Mouse (Mus musculus) heart, embryonic 12.5 days (tissue): ENCODE measurements around the gene Fxyd3. TPM values are rescaled to one million over a fixed set of nuclear protein-coding genes. Genes with fewer than 3 reads are reported as not detected.
A peak's percentile ranks its signal among the peaks of the same experiment; 100 is the strongest.

Experiments
- ATAC-seq: fragments of 200-750 bp; cut with Nextera tagmentation; 2 replicates; pipeline ENCODE4 v1.8.0; 2017; ENCODE audit warnings: moderate TSS enrichment, moderate library complexity; ENCODE audit not compliant: insufficient number of reproducible peaks, low FRiP score
- H3K27ac ChIP-seq: fragments of 300-500 bp; sonication (generic); 2 replicates; pipeline ENCODE4 v1.5.1; 2016; ENCODE audit warnings: mild to moderate bottlenecking, moderate library complexity; ENCODE audit not compliant: poor library complexity, severe bottlenecking
- H3K27me3 ChIP-seq: fragments of 300-500 bp; sonication (generic); replicated peaks from 2 replicates; pipeline ENCODE4 v1.6.1; 2016; ENCODE audit warnings: mild to moderate bottlenecking, moderate library complexity
- H3K36me3 ChIP-seq: fragments of 300-500 bp; sonication (generic); 2 replicates; pipeline ENCODE4 v1.6.1; 2016; ENCODE audit warnings: mild to moderate bottlenecking, moderate library complexity
- H3K4me1 ChIP-seq: fragments of 300-500 bp; sonication (generic); replicated peaks from 2 replicates; pipeline ENCODE4 v1.6.1; 2016; ENCODE audit warnings: mild to moderate bottlenecking
- H3K4me2 ChIP-seq: fragments of 300-500 bp; sonication (generic); 2 replicates; pipeline ENCODE4 v1.6.1; 2016; ENCODE audit warnings: mild to moderate bottlenecking, moderate library complexity
- H3K4me3 ChIP-seq: fragments of 300-500 bp; sonication (generic); 2 replicates; pipeline ENCODE4 v1.5.1; 2016; ENCODE audit warnings: mild to moderate bottlenecking
- H3K9ac ChIP-seq: fragments of 300-500 bp; sonication (generic); 2 replicates; pipeline ENCODE4 v1.6.1; 2016; ENCODE audit warnings: mild to moderate bottlenecking, moderate library complexity
- H3K9me3 ChIP-seq: fragments of 300-500 bp; sonication (generic); replicated peaks from 2 replicates; pipeline ENCODE4 v1.6.1; 2016; ENCODE audit warnings: mild to moderate bottlenecking, moderate library complexity
- WGBS: fragments of 180-500 bp; shearing (Covaris S2); methylation state at CpG from one replicate; pipeline ENCODE4 v1.1.7; 2016; 5-methylcytosine and 5-hydroxymethylcytosine counted together
- polyA plus RNA-seq: library from polyadenylated mRNA; unstranded; fragments of >200 nt; fragmentation: Nextera tagmentation; extraction: Ambion mirVana; gene quantifications from 2 replicates; pipeline ENCODE4 v1.2.1, GENCODE M21; 2016

Gene Fxyd3
- polyA plus RNA-seq, 1 experiment from 2014 or later, result 0.15 TPM

DNA sequence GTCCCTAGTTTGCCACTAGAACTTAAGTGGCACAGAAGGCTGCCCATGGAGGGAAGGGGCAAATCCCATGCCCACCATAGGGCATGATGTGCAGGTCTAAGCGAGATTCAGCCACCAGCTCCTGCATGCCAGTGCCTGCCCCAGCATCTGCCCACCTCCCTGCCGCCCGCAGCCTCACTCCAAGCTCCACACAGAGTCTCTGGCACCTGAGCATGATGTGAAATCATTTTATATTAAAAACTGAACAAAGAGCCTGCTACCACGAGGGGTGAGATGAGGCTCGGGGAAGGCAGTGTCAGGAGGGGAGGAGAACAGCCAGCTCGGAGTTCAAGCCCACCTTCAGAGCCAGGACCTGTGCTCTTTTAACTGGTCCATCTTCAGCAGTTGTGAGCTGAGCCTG, 6.2 kb downstream of the Fxyd3 start:
- no peaks in the 10 kb centered on the region for H3K9me3 ChIP-seq
- ATAC-seq, result no peak
- 71% methylated on average over 6 of the region's 6 CpGs for WGBS
- H3K9ac ChIP-seq, result 0 out of 2 replicates have a peak overlapping the region, but pooled peaks have one; percentile 6
- no peak overlapping the region for H3K4me2 ChIP-seq
- 0 out of 2 replicates have a peak, but pooled peaks cover 7% of the 10 kb centered on the region for H3K27me3 ChIP-seq
- H3K36me3 ChIP-seq, result no peaks in the 10 kb centered on the region
- peaks cover 11% of the 10 kb centered on the region for H3K4me1 ChIP-seq
- no peak overlapping the region for H3K4me3 ChIP-seq
- no peak overlapping the region for H3K27ac ChIP-seq

DNA sequence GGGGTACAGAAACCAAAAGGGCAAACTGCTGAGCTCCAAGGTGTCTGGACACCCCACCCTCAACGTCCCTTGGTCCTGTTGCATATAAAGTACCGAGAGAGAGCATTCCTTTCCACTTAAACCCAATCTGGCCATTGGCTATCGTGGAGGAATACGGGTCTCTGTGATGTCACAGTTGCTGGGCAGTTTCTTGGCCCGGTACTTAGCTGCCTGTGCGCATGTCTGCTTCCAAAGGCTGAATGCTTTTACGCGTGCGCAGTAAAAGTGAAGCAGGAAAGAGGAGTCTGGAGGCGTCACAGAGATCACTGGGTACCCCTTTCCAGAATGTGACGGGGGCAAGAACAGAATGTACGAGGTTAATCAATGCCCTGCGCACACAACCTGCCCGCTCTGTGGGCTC, 7.0 kb downstream of the Fxyd3 start:
- Histone ChIP-seq H3K4me1 (peaks cover 11% of the 10 kb centered on the region), H3K9ac (no peak overlapping the region), H3K4me3 (no peak overlapping the region), H3K36me3 (no peaks in the 10 kb centered on the region), H3K27me3 (0 out of 2 replicates have a peak, but pooled peaks cover 7% of the 10 kb centered on the region), H3K27ac (no peak overlapping the region), H3K9me3 (no peaks in the 10 kb centered on the region), H3K4me2 (no peak overlapping the region)
- WGBS, result 86% methylated on average over 14 of the region's 14 CpGs
- no peak for ATAC-seq

DNA sequence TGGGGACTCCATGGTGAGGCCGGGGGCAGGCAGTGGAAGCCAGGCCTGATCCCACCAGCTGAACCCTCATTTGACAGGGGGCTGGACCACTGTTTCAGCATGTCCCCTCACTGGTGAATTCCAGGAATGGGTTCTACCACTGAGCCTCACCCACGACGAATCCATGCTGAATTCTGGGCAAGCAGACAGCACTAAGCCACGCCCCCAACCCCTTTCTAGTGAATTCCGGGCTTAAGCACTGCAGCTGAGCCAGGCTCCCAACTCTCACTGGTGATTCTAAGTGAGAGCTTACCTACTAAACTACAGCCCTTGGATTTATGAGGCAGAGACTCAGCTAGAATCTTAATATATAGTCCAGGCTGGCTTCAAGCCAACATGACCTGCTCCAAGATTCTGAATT, 8.7 kb downstream of the Fxyd3 start:
- ATAC-seq, result no peak
- no peaks in the 10 kb centered on the region for H3K36me3 ChIP-seq
- WGBS, result 41% methylated on average over 5 of the region's 5 CpGs
- H3K4me2 ChIP-seq, result no peak overlapping the region
- no peak overlapping the region for H3K4me3 ChIP-seq
- no peaks in the 10 kb centered on the region for H3K9me3 ChIP-seq
- no peak overlapping the region for H3K27ac ChIP-seq
- H3K9ac ChIP-seq, result no peak overlapping the region
- H3K4me1 ChIP-seq, result peaks cover 11% of the 10 kb centered on the region
- H3K27me3 ChIP-seq, result 0 out of 2 replicates have a peak, but pooled peaks cover 7% of the 10 kb centered on the region

DNA sequence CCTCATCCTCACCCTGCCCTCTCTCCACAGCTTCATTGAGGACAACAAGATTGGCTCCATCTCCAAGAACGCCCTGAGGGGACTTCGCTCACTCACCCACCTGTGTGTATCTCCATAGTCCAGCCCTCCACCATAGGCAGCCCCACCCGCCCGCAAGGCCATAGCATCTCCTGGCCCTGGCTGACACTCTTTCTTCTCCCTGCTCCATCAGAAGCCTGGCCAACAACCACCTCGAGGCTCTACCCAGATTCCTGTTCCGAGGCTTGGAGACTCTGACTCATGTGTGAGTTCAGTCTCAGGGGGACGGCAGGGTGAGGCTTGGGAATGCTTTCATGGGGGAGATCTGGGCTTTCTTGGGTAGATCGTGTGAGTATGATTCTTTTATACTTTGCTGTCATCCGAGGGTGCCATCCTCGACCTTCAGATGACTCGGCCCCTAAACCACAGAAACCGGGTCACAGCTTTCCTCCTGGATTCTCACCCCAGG, 13.4 kb downstream of the Fxyd3 start:
- Histone ChIP-seq H3K9me3 (no peaks in the 10 kb centered on the region), H3K4me2 (no peak overlapping the region), H3K4me1 (peaks cover 10% of the 10 kb centered on the region; the same call in 1 of the 2 replicates), H3K4me3 (no peak overlapping the region), H3K27ac (no peak overlapping the region), H3K9ac (no peak overlapping the region), H3K27me3 (0 out of 2 replicates have a peak, but pooled peaks cover 7% of the 10 kb centered on the region), H3K36me3 (no peaks in the 10 kb centered on the region)
- 77% methylated on average over 12 of the region's 12 CpGs for WGBS
- ATAC-seq, result no peak

GRCm38 (mm10) chr7:31060621-31061010, 15.9 kb downstream of the Fxyd3 start:
- Histone ChIP-seq H3K4me1 (peaks cover 9% of the 10 kb centered on the region), H3K9me3 (no peaks in the 10 kb centered on the region), H3K4me2 (no peak overlapping the region), H3K27me3 (no peaks in the 10 kb centered on the region), H3K36me3 (no peaks in the 10 kb centered on the region), H3K9ac (no peak overlapping the region), H3K4me3 (no peak overlapping the region), H3K27ac (no peak overlapping the region)
- ATAC-seq, result no peak
- 84% methylated on average over 7 of the region's 7 CpGs for WGBS

DNA sequence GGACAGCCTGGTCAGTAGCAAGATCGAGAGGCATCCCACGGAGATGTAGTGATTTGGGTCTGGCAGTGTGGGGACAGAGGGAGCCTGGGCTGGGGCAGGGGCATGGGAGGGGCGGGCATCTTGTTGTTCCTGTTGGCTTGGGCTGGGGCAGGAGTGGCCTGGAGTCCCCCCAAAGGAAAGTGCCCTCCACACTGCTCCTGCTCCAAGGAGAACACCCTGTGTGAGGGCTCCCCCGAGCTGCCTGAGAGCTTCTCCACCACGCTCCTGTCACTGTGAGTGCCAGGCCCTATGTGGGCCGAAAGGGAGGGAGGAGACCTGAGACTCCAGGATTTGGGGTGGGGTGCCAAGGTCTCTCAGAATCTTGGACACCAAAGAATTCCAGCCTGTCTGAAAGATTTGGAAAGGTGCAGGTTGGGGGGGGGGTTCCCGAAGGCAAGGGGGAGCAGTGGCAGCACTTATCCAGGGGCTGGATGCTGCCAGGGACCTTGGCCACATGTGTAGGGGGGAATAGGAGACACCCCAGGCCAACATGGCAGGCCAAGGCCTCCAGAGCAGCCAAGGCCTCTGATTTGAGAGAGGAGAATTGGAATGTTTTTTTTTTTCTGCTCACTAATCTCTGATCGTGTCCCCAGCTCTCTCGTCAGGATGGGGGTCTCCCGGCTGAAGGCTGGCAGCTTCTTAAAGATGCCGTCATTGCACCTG, 16.4 kb downstream of the Fxyd3 start:
- no peaks in the 10 kb centered on the region for H3K9me3 ChIP-seq
- 69% methylated on average over 11 of the region's 11 CpGs for WGBS
- no peak overlapping the region for H3K4me2 ChIP-seq
- H3K4me3 ChIP-seq, result no peak overlapping the region
- no peak overlapping the region for H3K27ac ChIP-seq
- H3K27me3 ChIP-seq, result no peaks in the 10 kb centered on the region
- H3K36me3 ChIP-seq, result no peaks in the 10 kb centered on the region
- H3K9ac ChIP-seq, result no peak overlapping the region
- peaks cover 15% of the 10 kb centered on the region for H3K4me1 ChIP-seq
- no peak for ATAC-seq

- ATAC-seq, result no peak
- H3K36me3 ChIP-seq, result no peaks in the 10 kb centered on the region
These were observed 17.4 kb downstream of the Fxyd3 start, which contains the start of gene Lgi4 for GRCm38 (mm10) chr7:31059108-31059507. Gene Lgi4 (plus strand): TSS chr7:31059342.

DNA sequence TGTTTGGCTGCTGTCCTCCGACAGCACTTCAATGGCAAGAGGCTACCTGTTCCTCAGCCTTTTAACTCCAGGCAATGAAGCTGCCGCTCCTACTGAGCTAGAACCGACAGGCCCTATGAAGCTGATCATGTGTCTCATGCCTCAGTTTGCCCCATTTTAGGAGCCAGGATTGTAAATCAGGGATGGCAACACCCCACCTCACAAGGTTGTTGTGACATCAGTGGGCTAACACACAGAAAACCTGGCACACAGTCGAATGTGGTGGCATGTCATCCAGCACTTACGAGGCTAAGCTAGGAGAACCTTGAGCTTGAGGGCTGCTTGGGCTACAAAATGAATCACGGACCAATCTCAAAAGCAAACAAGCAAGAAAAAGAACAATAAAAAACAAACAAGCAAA, 18.3 kb downstream of the Fxyd3 start:
- Histone ChIP-seq H3K4me1 (peaks cover 33% of the 10 kb centered on the region), H3K4me3 (no peak overlapping the region), H3K27me3 (no peaks in the 10 kb centered on the region; the same call in 1 of the 2 replicates), H3K4me2 (no peak overlapping the region), H3K9me3 (no peaks in the 10 kb centered on the region), H3K9ac (no peak overlapping the region), H3K36me3 (no peaks in the 10 kb centered on the region), H3K27ac (no peak overlapping the region)
- WGBS, result 83% methylated on average over 6 of the region's 6 CpGs
- no peak for ATAC-seq

More at GRCm38 (mm10) chr7:31059108-31059507, 17.4 kb downstream of the Fxyd3 start, which contains the start of gene Lgi4:
- Histone ChIP-seq H3K9ac (no peak within 1 kb of the TSS), H3K4me2 (no peak within 1 kb of the TSS), H3K27me3 (no peaks in the 10 kb centered on the region), H3K27ac (no peak within 1 kb of the TSS), H3K9me3 (no peaks in the 10 kb centered on the region), H3K4me1 (peaks cover 24% of the 10 kb centered on the region), H3K4me3 (no peak within 1 kb of the TSS)
- WGBS, result 2% methylated on average over 2 of the region's 2 CpGs

- Histone ChIP-seq H3K4me2 (no peak overlapping the region), H3K9me3 (no peaks in the 10 kb centered on the region), H3K4me1 (peaks cover 38% of the 10 kb centered on the region), H3K9ac (no peak overlapping the region), H3K27me3 (no peaks in the 10 kb centered on the region; the same call in 1 of the 2 replicates), H3K4me3 (no peak overlapping the region), H3K36me3 (no peaks in the 10 kb centered on the region), H3K27ac (no peak overlapping the region)
- WGBS, result 68% methylated on average over 5 of the region's 5 CpGs
- no peak for ATAC-seq
These were observed 18.8 kb downstream of the Fxyd3 start for GRCm38 (mm10) chr7:31057730-31058129.

DNA sequence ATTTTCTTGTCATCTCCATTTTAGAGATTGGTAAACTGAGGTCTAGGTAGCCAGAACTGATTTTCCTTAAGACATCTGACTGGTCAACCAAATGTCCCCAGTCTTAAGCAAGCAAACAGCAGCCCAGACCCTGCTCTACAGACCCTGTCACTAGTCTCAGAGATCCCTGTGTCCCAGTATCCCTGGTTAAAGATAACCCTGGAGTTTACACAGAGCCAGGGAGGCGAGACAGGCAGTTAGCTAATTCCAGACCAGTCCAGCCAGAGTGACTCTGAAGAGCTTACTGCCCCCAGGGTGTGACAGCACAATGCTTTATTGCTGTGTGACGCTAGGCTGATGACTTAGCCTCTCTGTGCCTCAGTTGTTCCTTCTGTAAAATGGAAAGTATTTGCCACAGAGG, 19.4 kb downstream of the Fxyd3 start, which contains the start of gene Fxyd1:
Gene Fxyd1, minus strand, starts transcription at position 129 of the 400 bp plus-strand sequence.
- no peak for ATAC-seq
- no peaks in the 10 kb centered on the region for H3K36me3 ChIP-seq
- peak within 1 kb of the TSS; percentile 96 for H3K27ac ChIP-seq
- 76% methylated on average over 2 of the region's 2 CpGs for WGBS
- peaks cover 45% of the 10 kb centered on the region for H3K4me1 ChIP-seq
- H3K4me3 ChIP-seq, result no peak within 1 kb of the TSS
- peak within 1 kb of the TSS; percentile 75 for H3K4me2 ChIP-seq
- H3K9me3 ChIP-seq, result no peaks in the 10 kb centered on the region
- H3K9ac ChIP-seq, result 0 out of 2 replicates have a peak within 1 kb of the TSS, but pooled peaks have one; percentile 71
- peaks cover 4% of the 10 kb centered on the region for H3K27me3 ChIP-seq

GRCm38 (mm10) chr7:31056448-31056847, 20.1 kb downstream of the Fxyd3 start:
- Histone ChIP-seq H3K27me3 (peaks cover 11% of the 10 kb centered on the region), H3K9ac (no peak overlapping the region), H3K4me1 (peaks cover 51% of the 10 kb centered on the region), H3K4me3 (no peak overlapping the region), H3K4me2 (no peak overlapping the region), H3K36me3 (no peaks in the 10 kb centered on the region), H3K27ac (0 out of 2 replicates have a peak overlapping the region, but pooled peaks have one; percentile 34), H3K9me3 (no peaks in the 10 kb centered on the region)
- no peak for ATAC-seq
- WGBS, result 72% methylated on average over 7 of the region's 7 CpGs
